In genomic region chr4:86897411-86897810, GRCm38 (mm10) we compare ENCODE assay signal across 12 mouse cellular contexts. TPM values are rescaled to one million over a fixed set of nuclear protein-coding genes. Genes with fewer than 3 reads are reported as not detected.
DNase-seq lines count a peak whose midpoint lies in the region; ATAC-seq lines count a peak whose summit lies in the region.
"Had no signal": no experiment of that assay in that cellular context is flagged by ENCODE, and none has a peak within 500 bp of the region (broad histone marks: within the 10 kb centered on the region; RNA-seq: fewer than 3 reads in every experiment).

No protein-coding gene starts in this region.

- no peak overlapping the region for H3K4me3 ChIP-seq in kidney, embryonic 14.5 days (ENCODE audit: low read length)
- H3K4me3 ChIP-seq: forebrain, embryonic 12.5 days; midbrain, embryonic 12.5 days; neural tube, embryonic 15.5 days had no signal

- WGBS in kidney, embryonic 14.5 days = 67% methylated on average over 7 of the region's 7 CpGs

- DNase-seq in kidney, adult 18-20 months = peak; percentile 38
- DNase-seq in adrenal gland, postnatal 25 days = peak; percentile 40
- peak; percentile 14 to 34 for DNase-seq in heart, postnatal 14 days
- peak; percentile 42 for DNase-seq in lung, postnatal 10 days
- DNase-seq in frontal cortex, adult 2 months (ENCODE audit: extremely low spot score in 1 of 2, low spot score in 1 of 2) = no peak
- no peak for DNase-seq in thymus, postnatal 14 days
- DNase-seq in yolk sac, embryonic 10.5 days (ENCODE audit: low spot score) = no peak

- no peaks in the 10 kb centered on the region for H3K9me3 ChIP-seq in kidney, embryonic 14.5 days (ENCODE audit: control insufficient read depth, low read length)
- H3K9me3 ChIP-seq: forebrain, embryonic 12.5 days; midbrain, embryonic 12.5 days; neural tube, embryonic 15.5 days had no signal

- ATAC-seq in kidney, embryonic 14.5 days (ENCODE audit: low FRiP score, low TSS enrichment) = no peak
- ATAC-seq: Patski had no signal

- no peak overlapping the region for H3K4me2 ChIP-seq in kidney, embryonic 14.5 days (replicated peaks; ENCODE audit: low read depth, low read length)
- H3K4me2 ChIP-seq: forebrain, embryonic 12.5 days; midbrain, embryonic 12.5 days; neural tube, embryonic 15.5 days had no signal

- intact Hi-C loops in heart, postnatal 14 days (cut with DNase I) = no loop called here

- no peaks in the 10 kb centered on the region for H3K27me3 ChIP-seq in kidney, embryonic 14.5 days (ENCODE audit: control insufficient read depth, insufficient read depth, low read length)
- H3K27me3 ChIP-seq: forebrain, embryonic 12.5 days; midbrain, embryonic 12.5 days; neural tube, embryonic 15.5 days; Patski had no signal

- H3K4me1 ChIP-seq in kidney, embryonic 14.5 days (ENCODE audit: control insufficient read depth, insufficient read depth, low read length) = 0 out of 2 replicates have a peak, but pooled peaks cover 3% of the 10 kb centered on the region
- H3K4me1 ChIP-seq: forebrain, embryonic 12.5 days; midbrain, embryonic 12.5 days; neural tube, embryonic 15.5 days had no signal

- no peak overlapping the region for H3K9ac ChIP-seq in kidney, embryonic 14.5 days (ENCODE audit: low read depth, low read length)
- H3K9ac ChIP-seq: forebrain, embryonic 12.5 days; midbrain, embryonic 12.5 days; neural tube, embryonic 15.5 days had no signal

- no peaks in the 10 kb centered on the region for H3K36me3 ChIP-seq in kidney, embryonic 14.5 days (ENCODE audit: control insufficient read depth, insufficient read depth, low read length)
- H3K36me3 ChIP-seq: forebrain, embryonic 12.5 days; midbrain, embryonic 12.5 days; neural tube, embryonic 15.5 days had no signal

- no peak overlapping the region for H3K27ac ChIP-seq in kidney, embryonic 14.5 days (ENCODE audit: low read depth, low read length)
- H3K27ac ChIP-seq: forebrain, embryonic 12.5 days; midbrain, embryonic 12.5 days; neural tube, embryonic 15.5 days had no signal

RNA-seq across cellular contexts. Expression of gene Acer2, which starts 23.2 kb away (rescaled TPM):
- polyA plus RNA-seq in kidney, embryonic 14.5 days (2014; fragmentation: Nextera tagmentation; extraction: Ambion mirVana) = 35.9 and 38.5 TPM in 2 replicates
- total RNA-seq in adrenal gland, postnatal 25 days (2021) = 17.2 and 21.0 TPM in 2 replicates
- total RNA-seq in heart, postnatal 14 days (2021) = 10 to 100 TPM; 21.4 to 26.9 TPM
- 4.6 and 5.3 TPM in 2 replicates for polyA plus RNA-seq in frontal cortex, adult 2 months (2012; rRNA removed)
- polyA plus RNA-seq: Patski had no signal

RNA-seq across cellular contexts. Expression of gene Rps6, which starts 40.2 kb away (rescaled TPM):
- 812 and 921 TPM in 2 replicates for polyA plus RNA-seq in kidney, embryonic 14.5 days (2014; fragmentation: Nextera tagmentation; extraction: Ambion mirVana)
- total RNA-seq in adrenal gland, postnatal 25 days (2021) = 751 and 795 TPM in 2 replicates
- total RNA-seq in heart, postnatal 14 days (2021) = 100 to 1,000 TPM; 454 to 481 TPM
- polyA plus RNA-seq in frontal cortex, adult 2 months (2012; rRNA removed) = 657 and 684 TPM in 2 replicates

Comparison
In these comparisons a context has a peak if more than half of its experiments do, and no peak if none do; other contexts are left out.
1. DNase-seq: peak in kidney, adult 18-20 months (single experiment), adrenal gland, postnatal 25 days (single experiment), heart, postnatal 14 days (2 of 2) and lung, postnatal 10 days (single experiment); none in frontal cortex, adult 2 months (0 of 2), thymus, postnatal 14 days (single experiment) and yolk sac, embryonic 10.5 days (single experiment).